Mouse (Mus musculus) hindbrain, embryonic 12.5 days (tissue): ENCODE data around the gene Itprid2. TPM values are rescaled to one million over a fixed set of nuclear protein-coding genes. Genes with fewer than 3 reads are reported as not detected.

Experiments used
- ATAC-seq: fragments of 200-750 bp; cut with Nextera tagmentation; 2 replicates; pipeline ENCODE4 v1.8.0; 2017; ENCODE audit warnings: moderate TSS enrichment; ENCODE audit not compliant: low FRiP score
- H3K27ac ChIP-seq: fragments of 300-500 bp; sonication (generic); 2 replicates; pipeline ENCODE4 v1.5.1; 2016; ENCODE audit warnings: mild to moderate bottlenecking
- H3K27me3 ChIP-seq: fragments of 300-500 bp; sonication (generic); 2 replicates; pipeline ENCODE4 v1.6.1; 2016; ENCODE audit warnings: mild to moderate bottlenecking
- H3K36me3 ChIP-seq: fragments of 300-500 bp; sonication (generic); 2 replicates; pipeline ENCODE4 v1.6.1; 2016; ENCODE audit warnings: mild to moderate bottlenecking
- H3K4me1 ChIP-seq: fragments of 300-500 bp; sonication (generic); 2 replicates; pipeline ENCODE4 v1.6.1; 2016
- H3K4me2 ChIP-seq: fragments of 300-500 bp; sonication (generic); replicated peaks from 2 replicates; pipeline ENCODE4 v1.6.1; 2016; ENCODE audit warnings: mild to moderate bottlenecking
- H3K4me3 ChIP-seq: fragments of 300-500 bp; sonication (generic); 2 replicates; pipeline ENCODE4 v1.5.1; 2016; ENCODE audit warnings: mild to moderate bottlenecking
- H3K9ac ChIP-seq: fragments of 300-500 bp; sonication (generic); 2 replicates; pipeline ENCODE4 v1.6.1; 2016; ENCODE audit warnings: mild to moderate bottlenecking, moderate library complexity
- H3K9me3 ChIP-seq: fragments of 300-500 bp; sonication (generic); replicated peaks from 2 replicates; pipeline ENCODE4 v1.6.1; 2016; ENCODE audit warnings: mild to moderate bottlenecking
- WGBS: fragments of 180-500 bp; shearing (Covaris S2); methylation state at CpG from one replicate; pipeline ENCODE4 v1.1.7; 2016; 5-methylcytosine and 5-hydroxymethylcytosine counted together
- polyA plus RNA-seq: library from polyadenylated mRNA; unstranded; fragments of >200 nt; fragmentation: Nextera tagmentation; extraction: Ambion mirVana; gene quantifications from 2 replicates; pipeline ENCODE4 v1.2.1, GENCODE M21; 2016

Itprid2 gene
- polyA plus RNA-seq, 1 experiment from 2014 or later, result 7.4 TPM

DNA sequence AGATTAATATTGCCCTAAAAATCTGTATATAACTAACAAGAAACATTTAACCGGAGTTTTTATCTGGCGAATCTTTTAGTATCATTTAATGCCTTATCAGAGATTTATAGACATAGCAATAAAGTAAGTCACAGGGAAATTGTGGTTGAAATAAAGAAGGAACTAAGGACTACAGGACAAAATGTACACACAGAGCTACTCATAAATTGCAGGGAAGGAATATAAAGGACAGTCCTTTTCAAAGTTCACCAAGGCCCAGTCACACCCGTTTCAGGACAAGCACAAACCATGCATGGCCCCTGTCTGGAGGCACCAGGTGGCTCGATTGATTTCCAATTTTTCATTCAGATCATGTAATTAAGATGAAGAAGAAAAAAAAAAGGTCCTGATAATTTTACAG lies 60.0 kb downstream of the Itprid2 start:
- ATAC-seq, result no peak
- H3K4me1 ChIP-seq, result no peaks in the 10 kb centered on the region
- WGBS, result 91% methylated on average over 4 of the region's 4 CpGs

GRCm38 (mm10) chr2:79695939-79696338 lies 60.8 kb downstream of the Itprid2 start:
- Histone ChIP-seq H3K4me1 (no peaks in the 10 kb centered on the region), H3K4me3 (no peak overlapping the region), H3K9me3 (no peaks in the 10 kb centered on the region), H3K9ac (no peak overlapping the region), H3K36me3 (no peaks in the 10 kb centered on the region), H3K27ac (no peak overlapping the region), H3K27me3 (no peaks in the 10 kb centered on the region), H3K4me2 (no peak overlapping the region)
- ATAC-seq, result no peak
- WGBS, result 91% methylated on average over 12 of the region's 12 CpGs

More for the DNA sequence above, 60.0 kb downstream of the Itprid2 start:
- H3K36me3 ChIP-seq, result no peaks in the 10 kb centered on the region
- no peak overlapping the region for H3K27ac ChIP-seq
- H3K9ac ChIP-seq, result no peak overlapping the region
- H3K9me3 ChIP-seq, result no peaks in the 10 kb centered on the region
- H3K4me3 ChIP-seq, result no peak overlapping the region
- H3K4me2 ChIP-seq, result no peak overlapping the region
- no peaks in the 10 kb centered on the region for H3K27me3 ChIP-seq

DNA sequence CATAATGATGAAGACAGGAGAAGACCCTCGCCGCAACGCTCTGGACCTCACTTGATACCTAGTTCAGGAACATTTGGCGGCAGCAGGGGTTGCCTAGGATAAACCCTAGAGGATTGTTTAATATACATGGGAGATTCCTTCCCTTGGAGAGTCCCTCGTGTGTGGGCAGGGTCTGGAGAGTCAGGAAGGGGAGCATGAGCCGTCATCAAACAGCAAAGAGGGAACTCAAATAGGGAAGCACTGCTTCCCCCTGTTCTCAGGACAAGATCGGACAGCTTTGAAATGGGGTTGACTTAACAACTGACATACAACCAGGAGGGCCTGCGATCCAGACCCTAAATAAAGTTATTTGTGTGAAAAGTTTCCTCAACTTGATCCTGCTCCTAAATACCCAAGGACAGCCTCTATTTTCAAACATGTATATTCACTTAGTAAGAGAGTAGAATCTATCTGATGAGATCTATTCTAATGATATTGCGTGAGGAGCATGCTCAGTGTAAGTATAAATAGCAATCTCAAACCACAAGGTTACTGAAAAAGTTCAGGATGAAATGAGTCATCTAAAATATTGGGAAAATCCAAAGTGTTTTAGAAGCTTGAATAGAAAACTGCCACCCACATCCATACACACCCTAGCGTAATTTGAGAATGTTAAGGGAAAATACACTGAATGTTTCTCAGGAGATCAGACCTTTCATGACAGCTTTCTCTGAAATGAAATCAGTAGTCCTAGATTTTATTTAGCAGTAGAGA lies 61.5 kb downstream of the Itprid2 start:
- Histone ChIP-seq H3K9ac (no peak overlapping the region), H3K27ac (no peak overlapping the region), H3K4me3 (no peak overlapping the region), H3K27me3 (no peaks in the 10 kb centered on the region), H3K36me3 (no peaks in the 10 kb centered on the region), H3K9me3 (no peaks in the 10 kb centered on the region), H3K4me2 (no peak overlapping the region), H3K4me1 (no peaks in the 10 kb centered on the region)
- WGBS, result 85% methylated on average over 10 of the region's 10 CpGs
- no peak for ATAC-seq

DNA sequence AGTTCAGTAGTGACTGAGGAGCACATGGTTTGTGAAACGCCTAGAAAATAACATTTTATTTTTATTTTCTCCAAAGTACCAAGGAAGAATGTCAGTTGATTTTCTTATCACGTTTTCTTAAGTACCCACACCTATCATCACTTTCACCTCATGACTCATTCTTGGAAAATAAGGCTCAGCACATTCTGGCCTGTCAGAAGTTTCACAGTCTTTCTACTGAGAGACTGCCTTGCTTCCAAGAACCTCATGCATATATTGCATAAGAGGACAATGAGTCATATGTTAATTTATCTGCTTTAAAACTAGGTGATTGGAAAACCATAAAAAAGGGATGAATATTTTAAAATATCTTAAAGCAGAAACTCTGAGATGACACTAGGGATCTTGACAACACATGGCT lies 63.0 kb downstream of the Itprid2 start:
- Histone ChIP-seq H3K9me3 (no peaks in the 10 kb centered on the region), H3K36me3 (no peaks in the 10 kb centered on the region), H3K4me2 (no peak overlapping the region), H3K27ac (no peak overlapping the region), H3K9ac (no peak overlapping the region), H3K27me3 (no peaks in the 10 kb centered on the region), H3K4me1 (no peaks in the 10 kb centered on the region), H3K4me3 (no peak overlapping the region)
- WGBS, result 72% methylated on average over 2 of the region's 2 CpGs
- ATAC-seq, result no peak

- H3K4me1 ChIP-seq, result no peaks in the 10 kb centered on the region
- H3K27me3 ChIP-seq, result no peaks in the 10 kb centered on the region
- WGBS, result 85% methylated on average over 2 of the region's 2 CpGs
- no peaks in the 10 kb centered on the region for H3K9me3 ChIP-seq
- H3K4me2 ChIP-seq, result no peak overlapping the region
- no peaks in the 10 kb centered on the region for H3K36me3 ChIP-seq
- H3K9ac ChIP-seq, result no peak overlapping the region
- no peak for ATAC-seq
- H3K4me3 ChIP-seq, result no peak overlapping the region
- H3K27ac ChIP-seq, result no peak overlapping the region
These were observed 69.6 kb downstream of the Itprid2 start for GRCm38 (mm10) chr2:79704773-79705172.

GRCm38 (mm10) chr2:79707575-79707974 lies 72.4 kb downstream of the Itprid2 start, which contains the start of gene Ppp1r1c:
TSS of gene Ppp1r1c (plus strand) at chr2:79707780.
- H3K27me3 ChIP-seq, result no peaks in the 10 kb centered on the region
- no peaks in the 10 kb centered on the region for H3K9me3 ChIP-seq
- H3K27ac ChIP-seq, result no peak within 1 kb of the TSS; the same call in 1 of the 2 replicates
- 84% methylated on average over 6 of the region's 6 CpGs for WGBS
- H3K4me1 ChIP-seq, result no peaks in the 10 kb centered on the region
- H3K9ac ChIP-seq, result no peak within 1 kb of the TSS
- H3K4me3 ChIP-seq, result no peak within 1 kb of the TSS
- no peaks in the 10 kb centered on the region for H3K36me3 ChIP-seq
- no peak within 1 kb of the TSS for H3K4me2 ChIP-seq
- no peak; the same call in 1 of the 2 replicates for ATAC-seq

DNA sequence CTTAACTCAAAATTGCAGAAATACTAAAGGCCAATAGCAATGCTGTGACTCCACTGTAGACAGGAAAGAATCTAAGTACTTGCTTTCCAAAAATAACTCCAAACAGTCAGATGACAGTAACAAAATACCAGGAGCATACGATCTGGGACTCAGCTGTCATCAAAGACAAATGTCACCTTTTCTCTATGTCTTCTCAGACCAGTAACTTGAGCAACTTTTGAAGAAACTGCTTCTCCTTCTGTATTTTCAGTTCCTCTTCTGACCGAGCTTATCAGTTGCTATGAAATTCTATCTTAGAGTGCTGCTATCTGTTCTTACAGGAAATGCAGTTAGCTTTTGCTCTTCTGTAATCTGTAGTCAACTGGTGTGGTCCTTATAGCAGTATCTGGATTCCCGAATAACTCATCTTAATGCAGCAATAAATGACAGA lies 78.5 kb downstream of the Itprid2 start:
- WGBS, result 79% methylated on average over 3 of the region's 3 CpGs
- no peak overlapping the region for H3K4me3 ChIP-seq

GRCm38 (mm10) chr2:79714745-79715144 lies 79.6 kb downstream of the Itprid2 start:
- WGBS, result 84% methylated on average over 6 of the region's 6 CpGs

More for the DNA sequence above, 78.5 kb downstream of the Itprid2 start:
- Histone ChIP-seq H3K9ac (no peak overlapping the region), H3K9me3 (no peaks in the 10 kb centered on the region), H3K27me3 (no peaks in the 10 kb centered on the region), H3K4me2 (no peak overlapping the region), H3K36me3 (no peaks in the 10 kb centered on the region), H3K4me1 (no peaks in the 10 kb centered on the region), H3K27ac (no peak overlapping the region)
- ATAC-seq, result no peak

GRCm38 (mm10) chr2:79715925-79716324 lies 80.8 kb downstream of the Itprid2 start:
- no peaks in the 10 kb centered on the region for H3K9me3 ChIP-seq
- no peaks in the 10 kb centered on the region for H3K27me3 ChIP-seq
- 56% methylated on average over 2 of the region's 2 CpGs for WGBS
- no peaks in the 10 kb centered on the region for H3K4me1 ChIP-seq
- no peak for ATAC-seq
- no peak overlapping the region for H3K9ac ChIP-seq
- no peak overlapping the region for H3K4me2 ChIP-seq
- H3K27ac ChIP-seq, result no peak overlapping the region
- H3K36me3 ChIP-seq, result no peaks in the 10 kb centered on the region
- H3K4me3 ChIP-seq, result no peak overlapping the region

More at GRCm38 (mm10) chr2:79714745-79715144, 79.6 kb downstream of the Itprid2 start:
- Histone ChIP-seq H3K9me3 (no peaks in the 10 kb centered on the region), H3K4me2 (no peak overlapping the region), H3K9ac (no peak overlapping the region), H3K27me3 (no peaks in the 10 kb centered on the region), H3K4me3 (no peak overlapping the region), H3K27ac (no peak overlapping the region), H3K4me1 (no peaks in the 10 kb centered on the region), H3K36me3 (no peaks in the 10 kb centered on the region)
- ATAC-seq, result no peak

DNA sequence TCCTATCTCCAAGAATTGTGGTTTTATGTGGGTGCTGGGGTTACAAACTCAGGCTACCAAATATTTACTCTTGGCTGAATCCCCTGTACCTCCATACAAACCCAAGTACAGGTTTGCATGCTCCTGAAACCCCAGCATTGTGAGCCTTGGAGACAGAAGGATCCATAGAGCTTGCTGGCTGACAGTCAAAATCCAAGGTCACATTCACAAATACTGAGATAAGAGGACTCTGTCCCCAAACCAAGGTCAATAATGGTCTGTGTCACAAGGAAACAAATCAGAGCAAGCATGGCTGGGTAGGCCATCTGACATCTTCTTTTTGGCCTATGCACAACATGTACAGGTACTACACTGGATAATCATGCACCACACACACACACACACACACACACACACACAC lies 82.7 kb downstream of the Itprid2 start:
- Histone ChIP-seq H3K36me3 (no peaks in the 10 kb centered on the region), H3K27ac (no peak overlapping the region), H3K4me2 (no peak overlapping the region), H3K4me3 (no peak overlapping the region), H3K27me3 (no peaks in the 10 kb centered on the region), H3K4me1 (no peaks in the 10 kb centered on the region), H3K9ac (no peak overlapping the region), H3K9me3 (no peaks in the 10 kb centered on the region)
- ATAC-seq, result no peak

DNA sequence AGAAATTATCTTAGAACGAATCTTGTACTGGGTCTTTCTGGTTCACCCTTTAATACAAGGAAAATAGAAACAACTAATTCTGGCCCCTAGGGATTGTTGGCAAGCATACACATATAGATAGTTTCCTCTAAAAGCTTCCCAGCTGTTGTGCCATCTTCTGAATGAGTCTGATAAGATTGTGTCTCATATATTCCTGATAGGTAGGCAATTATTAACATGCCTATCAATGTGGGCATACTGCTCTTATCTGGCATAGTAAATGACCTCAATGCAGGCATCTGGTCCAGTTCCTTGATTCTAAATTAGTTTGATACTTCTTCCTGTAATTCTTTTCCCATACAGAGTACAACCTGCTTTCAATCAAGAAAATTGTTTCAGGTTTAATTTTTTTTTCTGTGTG lies 87.3 kb downstream of the Itprid2 start:
- Histone ChIP-seq H3K4me2 (no peak overlapping the region), H3K27ac (no peak overlapping the region), H3K27me3 (no peaks in the 10 kb centered on the region), H3K4me1 (no peaks in the 10 kb centered on the region), H3K9me3 (no peaks in the 10 kb centered on the region), H3K4me3 (no peak overlapping the region), H3K9ac (no peak overlapping the region), H3K36me3 (no peaks in the 10 kb centered on the region)
- ATAC-seq, result no peak
- 77% methylated on average over 1 of the region's 1 CpGs for WGBS
